Mouse (Mus musculus) cerebellum, postnatal 4 days (tissue): ENCODE results near the gene Rpl9-ps6.
"Not testable (repeated sequence)": the region's sequence is repeated elsewhere in the genome, so short reads cannot be mapped to it uniquely, and the experiment has no call there.

ENCODE experiments used
- DNase-seq, 2 experiments: peaks; one replicate each; pipeline ENCODE4 v3.0.0; 2022; ENCODE audit warnings: low spot score in 2 of 2, mixed read lengths in 1 of 2

The Rpl9-ps6 gene

DNA sequence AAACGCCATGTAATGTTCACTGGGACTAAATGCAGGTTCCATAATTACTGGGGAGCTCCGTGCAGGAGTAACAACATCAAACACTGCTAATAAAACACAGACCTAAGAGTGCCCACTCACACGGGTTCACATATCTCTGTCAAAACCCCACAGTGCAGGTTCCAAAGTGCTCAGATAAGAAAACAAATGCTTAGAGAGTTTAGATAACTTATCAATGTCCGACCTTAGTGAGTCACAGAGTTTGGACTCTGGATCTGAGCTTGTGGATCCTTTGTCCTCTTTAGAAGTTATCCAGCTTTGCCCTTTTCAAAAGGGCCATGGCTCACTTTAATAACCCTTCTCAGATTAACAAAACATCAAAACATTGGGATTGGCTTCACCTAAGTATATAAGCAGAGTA, 15.1 kb upstream of the Rpl9-ps6 start:
- no peak for DNase-seq

DNA sequence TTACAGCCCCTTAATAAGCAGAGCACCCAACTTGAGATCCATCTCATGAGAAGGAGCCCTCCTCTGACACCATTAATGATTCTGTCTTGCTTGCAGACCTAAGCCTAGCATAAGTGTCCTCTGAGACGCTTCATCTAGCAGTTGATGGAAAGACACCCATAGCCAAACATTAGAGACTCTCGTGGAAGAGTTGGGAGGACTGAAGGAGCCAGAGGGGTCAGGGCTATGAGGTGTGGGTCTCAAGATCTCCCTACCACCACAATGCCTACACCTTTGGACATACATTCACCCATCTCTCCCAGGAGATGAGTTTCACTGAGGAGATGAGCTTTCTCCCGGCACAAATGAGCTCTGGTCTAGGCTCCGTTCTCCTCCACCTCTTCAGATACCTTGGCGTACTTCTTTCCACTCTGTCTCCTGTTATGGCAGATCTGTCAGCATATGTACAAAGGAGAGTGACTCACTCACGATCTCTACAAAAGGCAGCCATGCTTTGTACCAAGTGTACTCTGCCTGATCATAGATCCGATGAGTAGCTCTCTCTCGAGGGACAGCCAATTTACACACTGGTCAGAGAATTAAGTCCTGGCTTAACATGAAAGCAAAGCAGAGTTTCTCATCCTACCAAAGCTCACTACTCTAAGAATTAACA, 14.5 kb upstream of the Rpl9-ps6 start:
- DNase-seq, result no peak

DNA sequence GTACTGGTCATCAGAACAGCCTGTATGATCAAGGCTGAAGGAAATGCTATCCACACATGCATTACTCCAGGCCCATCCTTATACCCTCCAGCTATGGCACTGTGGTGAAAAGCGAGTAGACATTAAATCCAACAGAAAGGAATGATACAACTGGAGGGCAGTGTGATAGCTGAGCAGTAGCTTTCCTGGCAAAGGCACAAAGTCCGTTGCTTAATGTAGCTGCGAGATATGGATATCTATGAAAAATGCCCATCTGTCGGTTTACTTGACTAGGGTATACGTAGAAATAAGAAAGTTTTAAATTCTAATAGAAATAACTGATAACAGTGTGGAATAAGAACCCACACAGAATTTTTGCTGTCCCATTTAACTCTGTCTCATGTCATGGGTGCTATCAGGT, 13.9 kb upstream of the Rpl9-ps6 start:
- no peak for DNase-seq

DNA sequence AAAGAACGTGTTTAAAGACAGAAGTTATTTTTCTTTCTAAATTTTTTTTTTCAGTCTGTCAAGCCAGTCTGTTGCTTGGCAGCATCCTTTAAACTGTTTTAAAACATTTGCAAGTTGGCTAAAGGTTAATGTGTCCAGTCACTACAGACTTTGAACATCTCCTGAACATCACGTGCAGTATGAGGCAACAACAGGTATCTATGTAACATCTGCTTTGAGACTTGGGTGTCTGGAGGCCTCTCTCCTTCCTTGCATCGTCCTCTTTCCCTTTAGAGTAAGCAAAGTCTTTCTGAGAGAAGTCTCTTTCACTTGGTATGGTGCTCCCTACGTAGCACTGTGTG, 10.3 kb upstream of the Rpl9-ps6 start:
- no peak for DNase-seq

DNA sequence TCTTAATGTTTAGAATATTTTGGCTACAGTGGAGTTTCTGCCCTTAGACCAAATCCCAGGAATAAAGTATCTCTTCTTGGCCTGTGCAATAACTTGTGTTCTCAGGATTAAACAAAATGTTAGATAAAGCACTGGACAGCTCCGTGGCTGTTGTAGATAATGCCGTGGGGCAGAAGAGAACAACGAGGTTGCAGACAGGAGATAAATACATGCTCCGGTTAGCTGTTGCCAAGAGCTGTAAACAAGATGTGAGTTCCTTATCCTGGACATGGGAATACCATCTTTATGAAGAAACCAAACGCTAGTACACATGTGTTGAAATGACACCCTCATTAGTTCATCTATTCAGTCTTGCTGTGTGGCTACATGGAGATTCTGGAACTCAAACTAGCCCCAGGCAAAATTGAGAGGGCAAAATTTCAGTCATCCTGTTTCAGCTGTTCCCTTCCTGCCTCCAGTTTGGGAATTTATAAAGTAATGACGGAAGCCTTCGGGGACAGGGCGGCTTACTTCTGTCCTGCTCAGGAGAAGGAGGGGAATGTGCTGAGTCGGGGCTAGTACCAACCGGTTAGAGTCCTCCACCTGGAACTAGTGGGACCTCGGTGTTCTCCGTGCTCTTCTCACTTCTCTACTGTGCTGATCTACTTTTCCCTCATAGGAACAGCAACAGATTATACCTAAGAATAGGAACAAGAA, 9.8 kb upstream of the Rpl9-ps6 start:
- DNase-seq, result no peak

DNA sequence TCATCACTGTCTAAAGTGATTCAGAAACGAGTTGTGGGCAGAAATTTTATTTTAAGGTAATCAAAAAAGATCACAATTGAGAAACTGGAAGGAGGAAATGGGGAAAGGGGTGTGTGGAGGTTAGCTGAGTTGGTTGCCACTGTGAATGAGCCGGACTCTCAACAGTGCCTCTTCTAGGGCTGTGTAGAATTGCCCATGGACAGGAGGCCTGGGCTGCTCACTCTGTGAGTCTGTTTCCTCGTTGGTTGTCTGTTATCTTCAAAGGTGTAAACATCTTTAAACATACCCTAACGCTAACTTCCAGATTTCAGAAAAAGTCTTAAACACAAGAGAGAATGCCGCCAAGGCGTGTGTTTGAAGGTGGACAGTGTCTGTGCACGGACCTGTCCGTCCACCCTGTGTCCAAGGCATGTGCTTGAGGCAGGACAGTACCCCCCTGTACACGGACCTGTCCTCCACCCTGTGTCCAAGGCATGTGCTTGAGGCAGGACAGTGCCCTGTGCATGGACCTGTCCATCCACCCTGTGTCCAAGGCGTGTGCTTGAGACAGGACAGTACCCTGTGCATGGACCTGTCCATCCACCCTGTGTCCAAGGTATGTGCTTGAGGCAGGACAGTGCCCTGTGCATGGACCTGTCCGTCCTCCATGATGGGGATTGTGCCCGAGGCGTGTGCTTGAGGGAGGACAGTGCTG, 4.3 kb upstream of the Rpl9-ps6 start:
- no peak for DNase-seq

DNA sequence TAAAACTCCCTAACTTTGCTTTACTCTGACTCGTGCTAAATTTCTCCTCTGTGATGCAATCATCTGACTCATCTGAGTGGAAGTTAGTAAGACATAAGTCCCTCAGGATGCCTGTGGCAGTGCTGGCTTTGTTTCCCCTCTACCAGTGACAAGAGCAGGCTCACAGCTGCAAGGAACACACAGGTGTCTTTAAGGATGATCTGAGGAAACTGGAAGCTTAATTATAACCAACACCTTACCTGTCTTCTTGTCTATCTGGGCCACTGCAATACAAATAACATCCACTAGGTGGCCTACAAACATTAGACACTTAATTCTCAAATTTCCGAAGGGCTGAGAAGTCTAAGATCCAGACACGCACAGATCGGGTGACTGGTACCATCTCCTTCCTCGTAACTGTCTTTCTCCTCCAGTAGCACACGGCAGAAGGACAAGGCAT, 3.7 kb upstream of the Rpl9-ps6 start:
- peak in 1 of 2 experiments; percentile 33 for DNase-seq

DNA sequence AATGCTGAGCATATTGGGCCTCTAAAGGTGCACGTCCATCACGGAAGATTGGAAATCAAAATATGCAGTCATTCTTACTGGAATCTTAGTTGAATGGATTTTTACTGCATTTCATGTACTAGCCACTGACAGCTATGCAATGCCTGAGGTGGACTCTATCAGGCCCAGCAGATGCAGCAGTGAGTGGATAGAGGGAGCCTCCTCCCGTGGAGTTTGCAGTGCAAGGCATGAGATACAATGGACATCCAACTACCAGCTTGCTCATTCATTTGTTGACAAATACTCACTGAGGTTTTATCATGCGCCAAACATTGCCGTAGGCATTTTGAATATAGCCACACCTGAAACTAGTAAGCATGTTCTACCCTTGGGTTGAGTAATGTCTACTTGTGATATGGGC, 947 bp upstream of the Rpl9-ps6 start:
- DNase-seq, result no peak

DNA sequence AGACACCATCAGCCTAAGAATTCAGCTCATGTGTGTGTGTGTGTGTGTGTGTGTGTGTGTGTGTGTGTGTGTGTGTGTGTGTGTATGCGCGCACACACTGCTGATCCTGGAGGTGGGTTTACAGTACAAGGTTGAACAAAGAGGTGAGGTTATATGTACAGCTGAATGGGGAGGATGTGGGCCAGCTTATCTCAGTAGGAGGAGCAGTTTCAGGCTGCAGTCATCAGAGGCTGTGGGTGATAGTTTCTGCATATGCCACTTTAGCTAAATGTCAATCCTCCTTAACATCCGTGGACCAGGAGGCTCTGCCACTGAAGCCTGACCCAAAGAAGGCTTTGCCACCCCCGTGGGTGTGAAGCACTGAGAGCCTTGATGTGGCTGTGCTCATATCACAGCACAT, 1.1 kb downstream of the Rpl9-ps6 start:
- no peak for DNase-seq

DNA sequence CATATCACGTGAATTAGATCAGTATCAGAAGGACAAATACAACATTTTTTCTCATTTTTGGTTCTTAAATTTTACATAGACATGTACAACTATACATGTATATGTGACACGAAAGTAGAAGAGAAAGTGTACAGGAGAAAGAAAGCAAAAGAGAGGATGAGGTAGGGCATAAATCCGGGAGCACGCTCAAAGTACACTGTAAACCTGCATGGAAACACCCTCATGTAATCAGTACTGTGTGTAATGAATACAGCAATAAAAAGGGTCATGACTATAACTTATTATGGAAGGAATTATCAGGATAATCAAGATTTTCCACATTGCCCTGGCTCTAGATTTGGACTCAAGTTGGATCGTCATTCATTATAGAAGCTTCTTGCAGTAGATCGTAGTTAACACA, 3.3 kb downstream of the Rpl9-ps6 start:
- no peak for DNase-seq

DNA sequence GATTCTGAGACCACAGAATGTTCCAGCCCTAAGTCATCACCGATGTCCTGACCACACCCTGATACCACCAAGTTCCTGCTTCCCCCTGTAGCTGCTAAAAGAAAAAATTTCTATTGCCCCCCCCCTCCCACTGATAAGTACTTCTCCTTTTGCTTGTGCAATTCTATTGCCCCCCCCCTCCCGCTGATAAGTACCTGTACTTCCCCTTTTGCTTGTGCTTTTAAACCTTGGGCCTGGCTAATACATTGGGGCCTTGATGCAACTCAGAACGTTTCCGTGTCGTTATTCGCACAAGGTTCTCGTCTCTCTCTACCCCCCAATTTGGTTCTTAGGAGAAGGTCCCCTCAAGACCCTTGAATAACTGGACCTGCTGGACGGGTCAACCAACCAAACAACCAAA, 8.7 kb downstream of the Rpl9-ps6 start:
- DNase-seq, result not testable (repeated sequence)

DNA sequence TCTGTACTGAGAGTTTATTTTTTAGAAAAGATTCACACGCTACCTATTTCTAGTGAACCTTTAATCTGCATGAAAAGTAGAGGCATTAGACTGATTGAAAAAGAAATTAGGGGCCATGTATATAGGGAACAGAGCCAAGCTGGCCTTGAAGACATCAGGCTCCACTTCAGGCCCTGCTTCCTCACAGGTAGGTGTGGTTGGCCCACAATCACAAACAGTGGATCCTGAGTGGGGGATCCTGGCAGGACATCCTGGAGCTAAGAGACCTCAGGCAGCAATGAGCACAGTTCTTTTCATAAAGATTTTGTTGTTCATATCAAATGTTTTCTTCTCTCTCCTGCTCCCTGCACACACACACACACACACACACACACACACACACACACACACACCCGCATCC, 9.6 kb downstream of the Rpl9-ps6 start:
- DNase-seq, result no peak

DNA sequence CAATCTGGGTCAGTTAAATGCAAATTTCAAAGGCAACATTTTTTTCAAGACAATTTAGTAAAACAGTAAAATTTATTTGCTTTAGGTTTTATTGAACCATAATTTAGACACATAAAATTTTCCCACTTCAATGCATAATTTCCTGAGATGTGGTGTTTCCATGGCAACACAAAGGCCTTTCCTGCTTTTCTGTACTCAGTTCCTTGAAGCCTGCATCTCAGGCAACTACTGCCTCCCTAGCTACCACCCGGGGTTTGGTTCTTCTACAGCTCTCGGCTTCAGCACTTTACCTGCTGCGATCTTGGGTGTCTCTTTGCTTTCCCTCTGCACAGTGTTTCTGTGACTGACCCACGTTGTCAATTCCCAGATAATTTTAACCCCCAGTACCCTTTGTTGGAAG, 14.1 kb downstream of the Rpl9-ps6 start:
- no peak for DNase-seq

DNA sequence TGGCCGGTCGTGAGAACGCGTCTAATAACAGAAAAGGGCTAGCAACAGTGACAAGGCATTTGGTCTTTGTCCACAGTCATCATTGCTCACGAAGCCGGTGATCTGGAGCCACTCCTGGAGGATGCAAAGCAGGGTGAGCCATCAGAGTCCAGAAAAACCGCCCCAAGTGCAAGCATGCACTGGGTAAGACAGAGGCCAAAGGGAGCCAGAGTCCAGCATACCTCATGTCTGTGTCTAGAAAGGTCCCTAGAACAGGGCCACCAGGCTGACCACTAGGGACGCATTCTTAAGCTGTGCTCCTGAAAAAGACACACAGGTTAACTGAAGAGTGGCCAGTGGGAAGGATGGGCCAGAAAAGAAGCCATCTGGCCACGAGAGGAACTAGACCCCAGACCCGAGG, 17.4 kb downstream of the Rpl9-ps6 start:
- DNase-seq, result no peak

DNA sequence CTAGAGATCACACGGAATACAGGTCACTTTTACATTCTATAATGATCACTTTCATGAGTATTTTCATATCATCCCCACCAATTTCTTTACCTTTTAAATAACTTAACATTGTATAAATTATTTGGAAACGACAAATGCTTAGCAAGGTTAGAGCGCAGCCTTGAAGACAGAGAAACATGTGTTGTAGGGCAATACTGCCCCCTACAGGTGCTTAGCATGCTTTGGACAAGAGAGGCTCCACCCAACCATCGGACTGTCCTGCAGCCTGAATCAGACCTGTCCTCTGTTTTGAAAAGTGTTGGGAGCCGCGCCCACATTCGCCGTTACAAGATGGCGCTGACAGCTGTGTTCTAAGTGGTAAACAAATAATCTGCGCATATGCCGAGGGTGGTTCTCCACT, 24.8 kb downstream of the Rpl9-ps6 start:
- DNase-seq, result no peak

DNA sequence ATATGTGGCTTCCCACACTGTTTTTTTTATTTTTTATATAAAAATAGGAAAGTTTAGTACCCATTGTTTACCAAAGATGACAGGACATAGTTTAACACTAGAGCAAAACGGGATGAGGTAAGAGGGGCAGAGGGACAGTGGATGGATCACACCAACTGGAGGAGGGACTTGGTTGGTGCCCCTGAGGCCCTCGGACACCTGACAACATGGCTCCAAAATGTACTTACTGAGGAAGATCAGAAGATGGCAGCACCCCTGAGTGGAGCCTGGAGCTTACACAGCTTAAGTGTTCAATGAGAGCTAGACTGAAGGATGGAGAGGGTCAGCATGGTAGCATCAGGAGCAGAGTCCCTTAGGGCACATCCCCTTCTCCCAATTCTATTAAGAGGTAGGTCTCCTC, 27.0 kb downstream of the Rpl9-ps6 start:
- DNase-seq, result no peak

DNA sequence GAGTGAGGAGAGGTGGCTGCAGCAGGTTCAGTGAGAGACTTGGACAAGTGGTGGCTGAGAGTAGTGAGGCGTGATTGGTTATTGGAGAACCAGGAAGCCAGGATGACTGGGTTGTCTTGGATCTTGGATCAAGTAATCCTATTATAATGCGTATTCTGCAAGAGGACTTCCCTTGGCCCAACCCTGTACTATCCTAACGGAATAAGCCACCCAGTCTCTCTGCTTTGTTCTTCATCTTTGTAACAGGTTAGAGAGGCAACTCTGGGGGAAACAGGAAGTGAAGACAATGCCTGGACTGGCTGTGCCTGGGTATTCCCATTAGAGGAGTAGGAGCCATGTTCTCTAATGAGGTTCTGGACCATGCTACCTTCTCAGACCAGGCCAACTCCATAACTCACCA, 40.5 kb downstream of the Rpl9-ps6 start:
- DNase-seq, result no peak

DNA sequence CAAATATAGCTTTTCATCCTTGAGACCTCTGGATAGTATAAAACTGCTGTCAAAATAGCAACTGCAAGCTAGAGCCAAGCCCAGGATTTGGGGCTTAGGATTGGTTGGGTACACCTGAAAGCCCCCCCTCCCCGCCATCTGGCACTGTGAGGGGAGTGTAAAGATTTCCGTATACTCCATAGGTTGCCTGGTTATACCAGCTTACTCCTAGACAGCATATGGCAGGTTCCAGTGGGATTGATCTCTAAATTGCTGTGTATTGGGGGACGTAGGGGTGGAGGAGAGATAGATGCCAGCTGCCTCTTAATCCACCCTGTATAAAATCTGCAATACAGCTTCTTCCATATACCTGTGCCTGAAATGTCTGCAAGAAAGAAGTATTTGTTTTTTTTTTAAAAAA, 41.7 kb downstream of the Rpl9-ps6 start:
- DNase-seq, result no peak

DNA sequence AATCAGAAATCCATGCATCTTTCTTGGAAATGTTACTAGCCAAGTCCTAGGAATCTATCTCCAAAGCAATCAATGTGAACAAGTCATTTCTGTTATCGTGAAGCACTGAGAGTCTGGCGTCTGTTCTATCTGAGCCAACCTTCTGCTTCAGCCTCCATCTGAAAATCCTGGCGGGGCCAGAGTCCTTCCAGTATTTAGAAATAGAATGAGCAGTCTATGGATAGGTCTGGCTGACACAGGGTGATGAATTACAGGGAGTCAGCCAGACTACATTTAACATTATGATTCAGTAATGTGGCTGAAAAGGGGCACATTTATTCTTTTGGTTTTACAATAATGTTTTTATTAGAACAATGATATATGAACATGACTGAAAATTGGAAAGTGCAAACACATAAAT, 47.3 kb downstream of the Rpl9-ps6 start:
- DNase-seq, result no peak

DNA sequence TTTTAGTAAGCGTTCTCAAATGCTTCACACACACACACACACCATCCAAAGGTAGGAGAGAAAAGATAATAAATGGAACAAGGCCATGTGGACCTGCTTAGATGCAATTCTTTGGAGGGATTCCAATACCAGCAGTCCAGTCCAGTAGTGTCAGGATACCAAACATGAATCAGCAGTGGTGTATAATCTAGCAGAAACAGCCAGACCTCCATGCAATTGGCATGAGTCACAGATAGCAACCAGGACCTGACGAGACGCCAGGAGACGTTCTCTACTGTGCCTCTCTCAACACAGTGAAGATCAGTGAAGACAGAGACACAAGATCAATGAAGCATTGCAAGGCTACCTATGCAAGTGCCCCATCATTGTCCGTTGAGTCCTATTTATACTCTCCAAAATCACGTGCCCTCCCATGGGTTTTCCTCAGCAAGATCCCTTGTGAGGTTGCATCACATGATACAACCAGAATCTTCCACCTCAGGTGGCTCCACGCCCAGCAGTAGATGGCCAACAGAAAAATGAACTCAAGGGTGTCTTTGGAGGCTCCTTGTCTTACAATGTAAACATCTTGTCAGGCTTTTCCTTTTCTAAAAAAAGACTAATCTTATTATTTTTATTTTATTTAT, 49.6 kb downstream of the Rpl9-ps6 start:
- no peak for DNase-seq
